Mouse (Mus musculus) spleen, postnatal 36 days (tissue): Measurements from ENCODE around the gene Taar1.

Experiments used
- DNase-seq, 2 experiments: peaks; one replicate each; pipeline ENCODE4 v3.0.0; 2022; ENCODE audit warnings: low spot score in 2 of 2, mixed read lengths in 1 of 2

Gene Taar1

GRCm38 (mm10) chr10:23920056-23920455, at the start of gene Taar1:
Taar1 (plus strand) TSS chr10:23920356.
- no peak for DNase-seq

GRCm38 (mm10) chr10:23880695-23881094, 39.5 kb upstream of the Taar1 start:
- DNase-seq, result peak in 1 of 2 experiments; percentile 3

GRCm38 (mm10) chr10:23884910-23885309, 35.2 kb upstream of the Taar1 start:
- no peak for DNase-seq

- DNase-seq, result no peak
These were observed 34.1 kb upstream of the Taar1 start for GRCm38 (mm10) chr10:23886060-23886459.

GRCm38 (mm10) chr10:23892987-23893386, 27.2 kb upstream of the Taar1 start:
- DNase-seq, result no peak

GRCm38 (mm10) chr10:23894601-23895349, 25.4 kb upstream of the Taar1 start, which contains the start of gene Vnn1:
Vnn1 (plus strand) TSS chr10:23894688.
- no peak for DNase-seq

GRCm38 (mm10) chr10:23895376-23895775, 24.8 kb upstream of the Taar1 start:
- DNase-seq, result no peak

- DNase-seq, result no peak
These were observed 19.0 kb upstream of the Taar1 start for GRCm38 (mm10) chr10:23901119-23901518.

GRCm38 (mm10) chr10:23905661-23906060, 14.5 kb upstream of the Taar1 start:
- DNase-seq, result no peak

GRCm38 (mm10) chr10:23922468-23922867, 2.3 kb downstream of the Taar1 start:
- DNase-seq, result no peak

- no peak for DNase-seq
These were observed 3.8 kb downstream of the Taar1 start for GRCm38 (mm10) chr10:23923941-23924340.

- no peak for DNase-seq
These were observed 17.5 kb downstream of the Taar1 start for GRCm38 (mm10) chr10:23937613-23938012.

- DNase-seq, result no peak
These were observed 18.2 kb downstream of the Taar1 start, which contains the start of gene Taar2 for GRCm38 (mm10) chr10:23938312-23938711. Taar2 (plus strand) TSS chr10:23938572.

GRCm38 (mm10) chr10:23942465-23942864, 22.3 kb downstream of the Taar1 start:
- DNase-seq, result no peak

GRCm38 (mm10) chr10:23948026-23948425, 27.9 kb downstream of the Taar1 start:
- no peak for DNase-seq

GRCm38 (mm10) chr10:23949508-23950005, 29.4 kb downstream of the Taar1 start, which contains the start of gene Taar3:
Taar3 (plus strand) TSS chr10:23949558.
- DNase-seq, result no peak

- no peak for DNase-seq
These were observed 31.6 kb downstream of the Taar1 start for GRCm38 (mm10) chr10:23951714-23952113.

GRCm38 (mm10) chr10:23959071-23959470, 38.9 kb downstream of the Taar1 start:
- no peak for DNase-seq

- DNase-seq, result no peak
These were observed 40.3 kb downstream of the Taar1 start, which contains the start of gene Taar4 for GRCm38 (mm10) chr10:23960444-23960915. Taar4 (plus strand) TSS chr10:23960494.

GRCm38 (mm10) chr10:23963444-23963843, 43.3 kb downstream of the Taar1 start:
- no peak for DNase-seq

- no peak for DNase-seq
These were observed 44.9 kb downstream of the Taar1 start for GRCm38 (mm10) chr10:23964921-23965610.

GRCm38 (mm10) chr10:23970656-23971165, 50.6 kb downstream of the Taar1 start, which contains the start of gene Taar5:
Taar5 (plus strand) TSS chr10:23970706.
- DNase-seq, result no peak
